Mouse (Mus musculus): ENCODE results near the gene 1700067K01Rik.

The 1700067K01Rik gene

DNA sequence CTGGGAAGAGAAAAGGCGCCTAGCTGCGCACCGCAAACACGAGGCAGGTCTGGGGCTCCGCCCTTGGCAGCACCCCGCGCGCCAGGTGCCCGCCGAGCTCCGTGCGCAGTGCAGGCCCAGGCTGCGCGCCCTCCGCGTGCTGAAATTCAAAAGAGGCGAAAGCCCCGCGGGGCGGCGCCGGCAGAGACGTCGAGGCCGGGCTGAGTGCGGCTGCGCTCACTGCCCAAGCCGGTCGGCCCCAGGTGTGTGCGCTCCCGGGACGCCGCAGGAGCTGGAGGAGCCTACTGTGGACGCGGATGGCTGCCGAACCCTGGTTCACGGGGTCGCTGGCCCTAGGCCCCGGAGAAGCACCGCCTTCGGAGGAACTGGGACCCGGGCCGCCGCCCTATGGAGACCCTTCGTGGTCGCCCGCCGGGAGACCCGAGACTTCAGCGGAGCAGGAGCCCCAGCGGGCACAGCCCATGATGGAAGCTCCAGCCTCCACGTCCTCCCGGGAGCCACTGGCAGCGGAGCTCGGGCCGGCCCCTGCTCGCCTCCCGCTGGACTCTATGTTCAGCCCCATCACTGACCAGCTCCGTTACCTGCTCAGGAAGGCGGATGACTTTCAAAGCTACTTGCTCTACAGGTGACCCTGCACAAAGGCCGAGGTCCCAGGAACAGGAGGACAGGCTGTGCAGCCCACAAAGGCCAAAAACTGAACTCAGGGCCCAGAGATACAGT is at the start of gene 1700067K01Rik:
Gene 1700067K01Rik (plus strand): TSS at position 222 of the 720 bp plus-strand sequence.
- no peak for DNase-seq (ENCODE audit: low read depth)

DNA sequence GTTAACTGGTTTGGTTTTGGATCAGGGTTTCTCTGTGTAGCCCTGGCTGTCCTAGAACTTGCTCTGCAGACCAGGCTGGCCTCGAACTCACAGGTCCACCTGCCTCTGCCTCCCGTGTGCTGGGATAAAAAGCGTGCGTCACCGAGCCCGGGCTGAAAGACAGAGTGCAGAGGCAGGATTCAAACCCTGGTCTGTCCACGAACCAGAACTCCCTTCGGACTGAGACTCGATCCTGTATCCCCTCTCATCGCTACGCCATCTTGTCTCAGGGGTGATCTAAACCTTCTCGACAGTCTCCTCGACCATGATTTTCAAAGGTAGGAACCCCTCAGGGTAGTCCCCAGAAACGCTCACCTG is 46.6 kb upstream of the 1700067K01Rik start:
- DNase-seq (ENCODE audit: low read depth), result no peak

DNA sequence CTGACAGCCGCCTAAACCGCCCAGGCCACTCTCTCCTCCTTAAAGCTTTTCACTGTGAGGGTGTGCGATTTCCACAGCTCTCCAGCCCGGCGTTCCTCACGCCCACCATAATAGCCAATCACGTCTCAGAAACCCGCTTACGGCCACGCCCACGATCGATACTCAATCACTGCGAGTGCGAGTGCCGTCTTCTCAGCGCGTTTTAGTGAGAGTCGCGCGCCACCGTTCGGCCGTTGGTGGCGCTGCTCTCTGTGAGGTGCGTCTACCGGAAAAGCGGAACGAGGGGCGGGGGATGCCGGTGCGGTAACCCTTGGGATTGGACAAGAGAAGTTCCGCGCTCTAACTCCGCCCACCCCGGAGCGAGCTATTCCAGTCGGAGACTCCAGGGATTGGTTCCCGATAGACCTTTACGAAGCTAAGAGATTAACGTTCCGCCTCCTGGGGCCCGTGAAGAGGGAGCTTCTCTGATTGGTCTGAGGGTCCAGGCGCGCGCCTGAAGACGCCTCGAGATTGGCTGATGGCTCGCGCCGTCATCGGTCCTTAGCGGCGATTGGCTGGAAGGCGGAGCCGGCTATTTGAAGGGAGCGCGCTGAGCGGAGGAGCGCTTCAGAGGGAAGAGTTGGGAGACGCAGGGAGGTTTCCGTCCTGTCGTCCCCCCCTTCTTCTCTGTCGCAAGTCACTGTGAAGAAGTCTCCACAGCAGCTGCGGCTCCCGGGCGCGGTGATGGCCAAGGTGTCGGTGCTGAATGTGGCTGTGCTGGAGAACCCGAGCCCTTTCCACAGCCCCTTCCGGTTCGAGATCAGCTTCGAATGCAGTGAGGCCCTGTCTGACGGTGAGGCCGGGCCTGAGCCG is 46.0 kb upstream of the 1700067K01Rik start, which contains the start of the genes Gm10644 and Asf1b:
Gene Gm10644 (minus strand): TSS at position 100 of the 852 bp plus-strand sequence.
Gene Asf1b (plus strand): TSS at position 402 of the 852 bp plus-strand sequence.
- DNase-seq (ENCODE audit: low read depth), result peak; percentile 100

DNA sequence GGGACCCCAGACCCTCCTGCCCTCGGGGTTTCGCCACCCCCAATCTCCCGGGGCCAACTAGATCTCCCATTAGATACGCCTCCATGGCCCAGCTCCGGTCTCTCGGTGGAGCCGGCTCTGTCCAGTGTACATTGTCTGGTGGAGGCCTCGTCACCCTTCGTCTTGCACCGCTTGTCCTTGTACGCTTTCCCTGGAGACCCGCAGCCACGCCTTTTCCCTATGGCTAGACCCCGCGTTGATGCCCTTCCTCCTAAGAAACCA is 45.4 kb upstream of the 1700067K01Rik start:
- no peak for DNase-seq (ENCODE audit: low read depth)

DNA sequence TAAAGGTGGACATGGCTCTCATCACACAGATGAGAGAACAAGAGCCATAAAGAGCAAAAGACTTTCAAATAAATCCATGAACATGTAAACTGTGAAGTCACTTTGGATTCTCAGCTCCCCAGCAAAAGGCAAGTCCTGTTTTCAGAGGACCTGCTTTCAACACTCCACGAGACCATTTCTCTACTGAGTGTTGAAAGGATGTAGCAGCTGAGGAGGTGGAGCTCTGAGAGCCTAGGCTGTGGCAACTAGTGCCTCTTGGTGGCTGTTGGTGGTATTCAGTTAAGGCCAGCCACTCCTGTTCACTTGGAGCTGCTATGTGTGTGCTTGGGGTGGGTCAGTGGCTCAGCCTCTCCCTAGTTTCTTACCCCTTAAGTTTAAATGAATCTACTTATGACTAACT is 44.5 kb upstream of the 1700067K01Rik start:
- DNase-seq (ENCODE audit: low read depth), result peak; percentile 73

DNA sequence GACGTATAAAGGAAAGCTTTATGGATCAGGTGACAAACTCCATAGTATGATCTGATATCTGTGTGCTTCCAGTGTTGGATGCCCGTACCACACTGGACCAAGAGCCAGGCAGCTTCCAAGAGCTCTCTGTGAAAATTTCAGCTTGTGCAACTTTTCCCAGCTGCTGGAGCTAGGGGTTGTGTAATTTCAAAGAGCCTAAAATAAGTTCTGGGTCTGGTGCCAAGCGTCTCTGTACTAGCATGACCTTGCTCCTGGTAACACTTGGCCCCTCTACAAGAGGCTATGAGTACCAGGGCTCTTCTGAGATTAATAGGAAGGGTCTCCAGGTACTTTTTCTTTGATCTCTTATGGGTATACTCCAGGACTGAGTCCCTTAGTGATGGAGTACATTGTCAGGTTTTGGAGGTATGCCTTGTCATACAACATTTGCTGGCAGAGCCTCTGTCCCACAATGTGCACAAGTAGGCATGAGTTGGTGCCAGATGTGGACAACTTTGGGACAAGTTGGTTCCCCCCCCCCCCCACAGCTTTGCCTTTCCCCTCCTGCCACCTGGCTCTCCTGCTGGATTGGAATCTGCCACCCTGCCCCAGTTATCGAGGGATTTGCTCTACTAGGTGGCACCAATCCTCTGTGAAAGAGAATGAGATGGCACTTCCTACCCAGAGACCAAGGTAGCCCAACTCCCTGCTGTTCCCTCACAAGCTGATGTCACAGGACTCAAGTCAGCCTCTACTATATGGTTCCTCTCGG is 37.1 kb upstream of the 1700067K01Rik start:
- no peak for DNase-seq (ENCODE audit: low read depth)

DNA sequence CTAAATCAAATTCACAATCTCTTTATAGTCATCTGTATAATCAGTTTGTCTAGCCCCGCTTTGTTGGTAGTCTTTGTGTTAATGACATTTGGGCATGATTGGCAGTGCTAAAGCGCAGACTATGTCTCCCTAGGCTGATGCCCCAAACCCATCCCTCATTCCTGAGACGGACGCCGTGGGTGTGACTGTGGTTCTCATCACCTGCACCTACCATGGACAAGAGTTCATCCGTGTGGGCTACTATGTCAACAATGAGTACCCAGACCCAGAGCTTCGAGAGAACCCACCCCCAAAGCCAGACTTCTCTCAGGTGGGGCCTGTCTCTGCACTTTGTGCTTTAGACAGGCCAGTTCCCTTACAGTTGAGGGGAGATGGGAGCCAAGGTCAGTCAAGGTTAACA is 33.6 kb upstream of the 1700067K01Rik start:
- no peak for DNase-seq (ENCODE audit: low read depth)

DNA sequence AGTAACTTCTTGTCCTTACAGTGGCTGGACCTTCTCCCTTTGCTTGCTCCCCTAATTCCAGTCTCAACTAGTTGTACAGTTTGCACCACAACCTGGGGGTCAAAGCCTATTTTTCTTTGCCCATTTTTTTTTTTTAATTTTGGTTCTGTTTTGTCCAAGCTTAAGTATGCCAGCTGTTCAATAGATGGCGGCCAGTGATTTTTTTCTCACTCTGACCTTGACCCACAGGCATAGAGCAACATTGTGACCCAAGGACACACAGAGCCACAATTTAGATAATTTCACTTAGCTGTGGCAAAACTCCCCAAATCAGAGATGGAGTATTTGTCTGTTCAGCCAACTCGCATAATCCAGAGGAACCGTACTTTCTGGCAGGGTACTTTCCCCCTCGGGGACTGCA is 30.2 kb upstream of the 1700067K01Rik start:
- DNase-seq (ENCODE audit: low read depth), result no peak

DNA sequence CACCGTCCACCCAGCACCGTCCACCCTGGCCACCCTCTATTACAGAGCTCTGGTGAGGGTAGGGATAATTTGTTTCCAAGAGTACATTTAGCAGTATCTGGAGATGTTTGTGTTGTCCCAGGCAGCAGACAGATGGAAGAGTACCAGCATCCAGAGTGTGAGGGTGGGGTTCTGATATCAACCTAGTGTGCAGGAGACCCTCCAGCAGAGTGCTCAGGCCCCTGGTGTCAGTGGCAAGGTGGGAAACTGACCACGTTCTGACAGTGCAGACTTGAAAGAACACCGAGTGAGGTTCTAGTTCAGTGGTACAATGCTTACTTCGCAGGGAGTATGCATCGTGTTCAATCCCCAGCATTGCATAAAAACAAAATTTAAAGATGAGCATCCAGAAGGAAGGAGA is 29.6 kb upstream of the 1700067K01Rik start:
- no peak for DNase-seq (ENCODE audit: low read depth)

DNA sequence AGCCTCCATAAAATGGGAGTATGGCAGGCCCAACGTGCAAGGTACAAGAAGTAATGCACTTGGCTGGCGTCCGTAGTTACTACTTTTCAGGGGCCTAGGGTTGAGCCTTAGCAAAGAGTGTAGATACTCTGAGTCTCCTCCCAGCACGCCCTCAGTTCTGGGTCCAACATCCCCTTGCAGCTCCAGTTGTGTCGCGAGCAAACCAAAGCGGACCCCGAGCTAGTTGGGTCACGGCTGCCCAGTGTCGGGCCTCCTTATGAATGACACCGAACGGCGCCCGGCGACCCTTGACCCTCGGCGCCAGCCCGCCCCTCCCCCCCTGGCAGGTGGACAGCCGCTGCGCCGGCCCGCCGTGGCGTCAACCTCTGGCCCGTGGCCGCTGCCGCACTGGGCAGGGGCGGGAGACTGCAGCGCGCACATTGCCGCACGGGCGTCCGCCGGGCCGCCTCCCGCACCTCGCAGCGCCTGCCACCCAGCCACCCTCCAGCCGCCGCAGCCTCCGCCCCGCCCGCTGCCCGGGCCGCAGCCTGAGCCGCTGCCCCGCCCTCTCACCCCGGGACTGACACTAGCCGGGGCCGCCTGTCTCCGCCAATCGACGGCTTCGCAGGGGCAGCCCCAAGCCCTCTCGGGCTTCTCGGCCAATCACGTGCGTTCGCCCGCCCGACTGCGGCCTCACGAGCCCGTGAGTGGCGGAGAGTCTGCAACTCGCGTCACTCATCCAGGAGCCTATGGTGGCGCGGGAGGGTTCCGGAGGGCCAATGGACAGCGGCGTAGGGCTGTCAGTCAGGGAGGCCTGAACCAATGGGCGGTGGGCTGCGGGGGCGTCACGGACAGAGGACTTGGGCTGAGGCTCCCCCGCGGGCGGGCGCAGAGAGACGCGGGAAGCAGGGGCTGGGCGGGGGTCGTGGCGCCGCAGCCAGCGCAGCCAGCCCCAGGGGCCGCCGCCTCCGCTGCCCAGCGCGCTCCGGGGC is 28.9 kb upstream of the 1700067K01Rik start, which contains the start of gene Prkaca:
Gene Prkaca (plus strand): TSS at position 844 of the 971 bp plus-strand sequence.
- DNase-seq (ENCODE audit: low read depth), result peak; percentile 98

DNA sequence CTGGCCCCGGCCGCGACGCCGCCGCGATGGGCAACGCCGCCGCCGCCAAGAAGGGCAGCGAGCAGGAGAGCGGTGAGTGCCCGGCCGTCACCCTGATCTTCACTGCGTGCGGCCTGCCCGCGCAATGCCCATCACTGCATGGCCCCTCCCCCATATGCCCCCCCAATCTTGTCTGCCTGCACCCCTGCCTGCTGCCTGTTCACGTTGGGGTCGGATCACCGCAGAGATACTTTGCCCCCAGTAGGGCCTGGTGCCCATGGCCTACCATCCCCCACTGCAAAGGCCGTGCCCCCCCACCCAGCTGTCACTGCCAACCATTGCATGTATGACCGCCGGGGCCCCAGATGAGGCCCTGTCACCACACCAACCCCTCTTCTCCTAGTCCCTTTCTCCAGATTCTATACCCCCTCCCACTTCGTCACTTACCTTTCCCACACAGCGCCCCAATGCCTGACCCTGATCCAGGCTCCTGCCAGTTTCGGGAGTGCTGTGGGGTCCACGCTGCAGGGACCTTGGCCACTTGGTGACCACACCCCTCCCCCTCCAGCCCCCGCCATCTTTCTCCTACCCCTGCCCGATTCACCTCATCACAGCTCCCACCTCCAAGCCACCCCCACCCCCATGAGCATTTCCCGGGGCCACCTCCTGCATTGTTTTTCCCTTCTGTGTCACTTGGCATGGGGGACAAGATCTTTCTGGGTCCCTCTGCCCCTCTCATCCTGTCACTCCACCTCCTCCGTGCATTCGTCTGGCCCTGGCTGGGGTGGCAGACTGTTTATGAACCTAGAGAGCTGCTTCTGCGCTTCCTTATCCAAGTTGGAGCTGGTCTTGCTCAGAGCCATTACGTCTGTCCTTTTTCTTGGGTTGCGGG is 27.9 kb upstream of the 1700067K01Rik start:
- peak; percentile 48 for DNase-seq (ENCODE audit: low read depth)

DNA sequence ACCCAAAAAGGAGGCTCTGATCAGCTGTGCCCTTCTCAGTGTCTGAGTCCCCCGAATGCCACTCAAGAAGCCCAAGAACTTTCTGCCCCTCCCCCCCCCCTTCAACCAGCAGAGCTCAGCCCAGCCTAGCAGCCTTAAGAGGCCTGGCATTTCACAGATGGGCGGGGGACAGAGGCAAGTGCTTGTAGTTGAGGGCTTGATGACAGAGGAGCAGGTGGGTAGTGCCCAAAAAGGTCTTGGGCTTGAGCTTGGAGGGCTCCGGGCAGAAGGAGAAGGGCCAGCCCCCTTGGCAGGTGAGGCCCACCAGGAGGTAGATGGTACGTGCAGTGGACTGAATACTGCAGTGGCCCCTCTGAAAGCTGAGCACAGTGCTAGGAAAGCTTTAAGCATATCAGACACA is 26.8 kb upstream of the 1700067K01Rik start:
- DNase-seq (ENCODE audit: low read depth), result no peak

DNA sequence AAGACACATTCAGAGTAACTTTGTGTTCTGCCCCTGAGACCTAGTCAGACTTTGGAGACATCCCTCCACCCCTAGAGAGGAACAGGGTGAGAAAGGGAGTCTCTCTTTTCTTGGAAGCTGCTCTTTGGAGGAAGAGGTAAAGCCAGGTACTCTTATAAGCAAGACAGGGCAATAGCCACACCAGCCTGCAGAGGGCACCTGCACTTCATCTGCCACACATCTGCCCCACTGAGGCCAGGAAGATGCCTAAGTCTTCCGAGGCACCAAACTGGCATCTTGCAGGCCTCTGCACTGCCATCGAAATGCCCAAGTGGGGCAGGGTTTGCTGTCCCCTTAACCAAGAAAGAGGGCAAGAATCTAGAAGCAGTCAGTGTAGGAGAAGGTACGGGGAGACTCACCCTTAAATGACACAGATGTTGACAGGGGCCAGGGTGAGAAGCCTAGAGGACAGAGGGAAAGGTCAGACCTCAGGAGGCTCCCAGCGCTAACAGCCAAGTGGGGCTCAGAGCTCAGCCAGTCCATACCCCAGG is 25.1 kb upstream of the 1700067K01Rik start:
- peak; percentile 68 for DNase-seq (ENCODE audit: low read depth)

DNA sequence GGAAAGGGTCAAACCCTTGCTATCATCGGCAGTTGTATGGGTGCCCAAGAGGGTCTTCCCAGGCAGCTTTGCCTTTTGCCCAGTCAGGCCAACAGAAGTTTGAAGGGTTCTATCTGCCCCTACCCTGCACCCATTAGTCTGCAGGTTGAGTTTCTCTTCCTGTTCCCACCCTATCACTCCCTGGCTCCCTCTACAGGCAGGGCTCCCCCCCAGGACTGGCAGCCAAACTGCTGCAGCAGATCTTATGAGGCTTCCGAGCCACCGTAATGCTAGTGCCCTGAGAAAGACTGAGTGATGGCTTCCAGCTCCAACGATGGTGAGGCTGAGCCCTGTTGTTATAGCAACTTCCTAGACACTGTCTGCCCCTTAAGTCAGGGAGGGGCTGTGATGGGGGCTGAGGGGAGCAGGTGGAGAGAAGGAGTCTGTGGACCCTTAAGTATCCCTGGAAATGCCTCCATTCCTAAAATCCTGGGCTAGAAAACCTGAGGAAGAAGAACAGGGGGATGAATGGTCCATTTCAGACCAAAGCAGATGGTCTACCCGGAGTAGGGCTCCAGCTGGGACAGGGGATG is 24.4 kb upstream of the 1700067K01Rik start:
- DNase-seq (ENCODE audit: low read depth), result peak; percentile 34

DNA sequence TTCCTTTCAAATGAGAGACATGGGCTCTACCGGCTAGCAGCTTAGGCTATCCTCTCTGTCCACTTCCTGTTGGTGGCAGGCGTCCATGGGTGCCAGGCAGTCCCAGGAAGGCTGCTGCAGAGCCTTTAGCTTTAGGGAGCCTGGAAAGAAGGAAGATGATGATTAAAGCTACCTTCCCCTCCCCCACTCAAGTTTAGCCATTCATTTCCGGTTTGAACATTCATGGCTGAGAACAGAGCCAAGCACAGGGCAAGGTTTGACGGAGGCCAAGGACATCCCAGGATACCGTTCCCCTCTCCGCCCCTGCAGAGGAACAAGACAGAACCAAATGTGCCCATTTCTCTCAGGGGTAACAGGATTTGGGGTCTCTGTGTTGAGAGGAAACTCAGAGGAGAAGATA is 23.7 kb upstream of the 1700067K01Rik start:
- DNase-seq (ENCODE audit: low read depth), result peak; percentile 32

DNA sequence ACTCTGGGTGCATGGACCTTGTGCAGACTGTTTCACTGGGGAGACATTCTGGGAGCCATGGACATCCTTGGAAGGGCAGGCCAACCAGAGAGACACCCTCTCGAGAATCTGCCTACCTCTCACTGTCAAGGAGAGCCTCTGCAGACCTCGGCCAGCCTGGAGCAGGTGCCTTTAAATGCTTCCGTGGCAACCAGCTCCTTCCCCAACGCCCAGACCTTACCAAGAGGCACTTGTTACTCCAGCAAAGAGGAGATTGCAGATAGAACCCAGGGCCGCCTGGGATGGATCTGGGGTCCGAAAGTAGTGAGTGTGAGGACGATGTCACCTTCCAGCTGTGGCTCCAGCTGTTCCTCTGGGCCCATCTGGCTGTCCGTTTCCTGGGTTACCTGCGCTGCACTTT is 23.1 kb upstream of the 1700067K01Rik start:
- DNase-seq (ENCODE audit: low read depth), result no peak

DNA sequence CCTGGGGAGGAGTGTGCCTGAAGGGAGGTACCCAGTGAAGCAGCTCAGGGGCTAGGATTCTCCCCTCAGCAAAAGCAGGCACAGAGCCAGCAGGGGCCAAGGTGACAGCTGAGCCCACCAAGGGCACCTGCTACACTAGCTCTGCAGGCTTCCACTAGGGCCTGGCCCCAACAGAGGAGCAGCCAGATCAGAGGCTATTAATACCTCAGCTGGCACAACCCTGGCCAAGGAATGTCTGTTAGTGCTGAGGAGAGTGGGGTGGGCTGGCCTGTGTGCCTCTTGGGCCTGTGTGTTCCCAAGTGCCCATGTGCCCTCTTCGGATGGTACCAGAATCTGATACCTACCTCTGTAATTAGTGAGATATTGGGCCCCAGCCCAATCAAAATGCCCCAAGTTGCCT is 21.1 kb upstream of the 1700067K01Rik start:
- no peak for DNase-seq (ENCODE audit: low read depth)

DNA sequence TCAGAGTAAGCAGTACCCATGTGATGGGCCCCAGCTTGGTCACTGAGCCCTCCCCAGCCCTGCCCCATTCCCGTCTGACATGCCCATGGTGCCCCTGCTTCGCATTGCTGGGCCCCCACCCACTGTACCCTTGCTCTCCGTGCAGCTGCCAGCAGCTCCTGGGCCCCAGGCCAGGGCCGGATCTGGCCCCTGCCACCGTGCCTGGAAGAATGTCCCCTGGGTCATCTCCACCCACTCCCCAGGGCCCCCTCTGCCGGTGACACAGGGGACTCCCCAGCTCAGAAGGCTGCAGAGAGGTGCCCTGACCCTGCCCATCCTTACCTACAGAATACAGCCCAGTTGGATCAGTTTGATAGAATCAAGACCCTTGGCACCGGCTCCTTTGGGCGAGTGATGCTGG is 20.5 kb upstream of the 1700067K01Rik start:
- DNase-seq (ENCODE audit: low read depth), result no peak

DNA sequence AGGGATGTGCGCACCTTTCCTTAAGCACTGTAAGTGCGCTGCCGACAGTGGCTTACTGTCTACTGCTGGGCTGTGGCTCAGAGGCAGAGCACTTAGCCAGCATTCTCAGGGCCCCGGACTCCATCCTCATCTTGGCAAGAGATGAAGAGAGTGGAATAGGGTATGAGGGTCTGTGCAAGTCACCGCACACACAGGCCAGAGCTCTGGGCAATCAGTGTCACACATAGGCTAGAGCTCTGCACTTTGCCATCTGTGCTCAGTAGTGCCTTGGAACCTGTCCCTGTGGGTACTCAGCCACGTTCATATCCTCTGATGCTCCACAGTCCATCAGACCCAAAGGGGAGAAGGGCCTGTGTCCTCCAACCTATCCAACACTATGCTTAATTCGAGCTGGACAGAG is 19.8 kb upstream of the 1700067K01Rik start:
- DNase-seq (ENCODE audit: low read depth), result no peak

DNA sequence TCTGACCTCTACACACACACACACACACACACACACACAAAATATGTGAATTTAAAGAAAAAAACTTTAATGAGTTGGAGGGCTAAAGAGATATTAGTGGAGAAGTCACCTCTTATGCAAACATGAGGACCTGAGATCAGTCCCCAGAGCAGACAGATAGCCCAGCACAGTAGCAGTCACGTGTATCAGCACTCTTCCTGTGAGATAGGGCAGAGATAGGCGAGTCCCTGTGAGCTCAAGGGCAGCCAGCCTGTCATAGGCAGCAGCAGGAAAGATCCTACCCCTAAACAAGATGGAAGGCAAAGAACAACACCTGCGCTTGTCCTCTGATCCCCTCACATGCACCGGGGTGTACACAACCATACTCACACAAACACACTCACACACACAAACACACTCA is 18.9 kb upstream of the 1700067K01Rik start:
- DNase-seq (ENCODE audit: low read depth), result no peak

Data from induced T-regulatory cell, adult 2 months (primary cell).